Mouse (Mus musculus) cortical plate, adult 2 months (tissue): ENCODE measurements around the gene Nepn. TPM values are rescaled to one million over a fixed set of nuclear protein-coding genes. Genes with fewer than 3 reads are reported as not detected.
A peak's percentile ranks its signal among the peaks of the same experiment; 100 is the strongest.

Experiments used
- H3K27ac ChIP-seq: fragments of 200-500 bp; 2 replicates; pipeline ENCODE4 v1.5.1; 2012; ENCODE audit warnings: low read length, control low read depth, inconsistent platforms; ENCODE audit not compliant: insufficient read depth
- H3K4me1 ChIP-seq: fragments of 200-500 bp; 2 replicates; pipeline ENCODE4 v1.6.1; 2011; ENCODE audit warnings: low read length; ENCODE audit not compliant: control insufficient read depth, insufficient read depth
- H3K4me3 ChIP-seq: fragments of 200-500 bp; 2 replicates; pipeline ENCODE4 v1.5.1; 2011; ENCODE audit warnings: mild to moderate bottlenecking, low read length, control low read depth; ENCODE audit not compliant: insufficient read depth
- CTCF ChIP-seq: fragments of 200-500 bp; IDR thresholded peaks from 2 replicates; pipeline ENCODE4 v1.5.1; 2011; ENCODE audit warnings: mild to moderate bottlenecking, control low read depth, low read length; ENCODE audit not compliant: insufficient read depth; ENCODE audit errors: extremely low read depth
- POLR2A ChIP-seq: fragments of 200-500 bp; IDR thresholded peaks from 2 replicates; pipeline ENCODE4 v1.6.1; 2011; ENCODE audit warnings: mild to moderate bottlenecking, low read length, control low read depth; ENCODE audit not compliant: insufficient read depth; ENCODE audit errors: extremely low read depth
- polyA plus RNA-seq: library from polyadenylated mRNA; depleted of rRNA; stranded (reverse); fragments of >200 nt; gene quantifications from 2 replicates; pipeline ENCODE4 v1.2.3, GENCODE M21; 2012

The Nepn gene
- polyA plus RNA-seq, 1 experiment: 0.08 TPM

DNA sequence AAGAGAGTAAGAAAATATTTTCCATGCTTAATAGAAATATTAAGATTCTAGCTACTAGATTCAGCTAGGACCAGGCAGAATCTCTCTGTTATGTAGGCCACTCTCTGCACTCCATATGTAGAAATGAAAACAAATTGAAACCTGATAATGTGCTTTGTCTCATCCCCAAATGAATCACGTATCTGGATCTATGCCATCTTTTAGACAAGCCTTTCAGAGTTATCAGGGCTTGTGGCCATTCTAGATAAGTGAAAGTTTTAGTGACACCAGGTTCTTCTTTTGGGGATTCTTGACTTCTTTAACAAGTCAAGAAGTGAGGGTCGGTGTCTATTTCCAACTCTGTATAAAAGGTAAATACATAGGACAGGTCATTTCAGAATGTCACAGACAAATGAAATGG, 9.9 kb downstream of the Nepn start:
- TF ChIP-seq POLR2A: no peak
- TF ChIP-seq CTCF: no peak
- Histone ChIP-seq H3K27ac (no peak overlapping the region), H3K4me1 (no peaks in the 10 kb centered on the region), H3K4me3 (no peak overlapping the region)

GRCm38 (mm10) chr10:52399722-52400121, 10.9 kb downstream of the Nepn start:
- H3K4me3 ChIP-seq: no peak overlapping the region
- H3K4me1 ChIP-seq: no peaks in the 10 kb centered on the region
- TF ChIP-seq POLR2A: no peak
- no peak for TF ChIP-seq CTCF
- no peak overlapping the region for H3K27ac ChIP-seq

DNA sequence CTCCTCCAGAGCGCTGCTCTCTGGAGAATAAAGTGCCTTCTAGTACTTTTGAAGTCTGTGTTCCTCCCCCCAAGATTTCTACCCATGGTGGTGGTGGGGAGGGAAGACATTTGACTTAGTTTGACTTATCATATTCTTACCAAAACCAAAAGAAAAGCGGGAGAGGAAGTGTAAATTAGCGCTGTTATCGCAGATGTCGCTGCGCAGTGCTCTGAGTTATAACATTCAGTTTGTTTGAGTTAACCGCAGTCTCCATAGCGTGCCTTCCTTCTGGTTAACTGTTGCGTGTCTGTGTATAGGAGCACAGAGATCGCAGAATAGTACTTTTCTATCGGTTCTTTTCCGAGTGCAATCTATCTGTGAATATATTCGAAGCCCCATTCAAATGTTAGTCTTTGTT, 16.4 kb downstream of the Nepn start:
- H3K27ac ChIP-seq: no peak overlapping the region
- H3K4me1 ChIP-seq: no peaks in the 10 kb centered on the region
- no peak overlapping the region for H3K4me3 ChIP-seq
- TF ChIP-seq CTCF: no peak
- no peak for TF ChIP-seq POLR2A

- Histone ChIP-seq H3K4me3 (no peak overlapping the region), H3K27ac (no peak overlapping the region), H3K4me1 (no peaks in the 10 kb centered on the region)
- TF ChIP-seq CTCF: no peak
- TF ChIP-seq POLR2A: no peak
These were observed 18.8 kb downstream of the Nepn start for GRCm38 (mm10) chr10:52407526-52407925.

DNA sequence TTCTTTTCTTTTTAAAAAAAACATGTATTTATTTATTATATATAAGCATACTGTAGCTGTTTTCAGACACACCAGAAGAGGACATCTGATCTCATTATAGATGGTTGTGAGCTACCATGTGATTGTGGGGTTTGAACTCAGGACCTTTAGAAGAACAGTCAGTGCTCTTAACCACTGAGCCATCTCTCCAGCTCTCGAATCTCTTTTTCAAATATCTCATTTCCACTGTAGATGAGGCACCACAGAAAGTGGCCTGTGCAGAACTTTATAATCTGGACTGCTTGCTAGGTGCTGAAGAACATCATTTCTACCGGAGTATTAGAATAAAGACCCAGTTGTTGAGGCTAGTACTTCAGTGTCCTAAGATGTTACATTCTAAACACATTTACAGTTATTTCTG, 26.2 kb downstream of the Nepn start:
- Histone ChIP-seq H3K4me1 (peaks cover 6% of the 10 kb centered on the region; the same call in 1 of the 2 replicates), H3K27ac (no peak overlapping the region), H3K4me3 (no peak overlapping the region)
- TF ChIP-seq CTCF (no peak), POLR2A (no peak)

- Histone ChIP-seq H3K27ac (no peak overlapping the region), H3K4me3 (no peak overlapping the region), H3K4me1 (peaks cover 7% of the 10 kb centered on the region; the same call in 1 of the 2 replicates)
- TF ChIP-seq POLR2A: no peak
- no peak for TF ChIP-seq CTCF
These were observed 27.7 kb downstream of the Nepn start for GRCm38 (mm10) chr10:52416458-52416857.

- H3K4me3 ChIP-seq: peak within 1 kb of the TSS; percentile 90
- H3K27ac ChIP-seq: peak within 1 kb of the TSS; percentile 85
- TF ChIP-seq CTCF: peak; percentile 67
- TF ChIP-seq POLR2A: 0 out of 2 replicates have a peak, but pooled peaks have one; percentile 32
- H3K4me1 ChIP-seq: peaks cover 9% of the 10 kb centered on the region
These were observed 28.7 kb downstream of the Nepn start, which contains the start of gene Nus1 for GRCm38 (mm10) chr10:52417299-52417997. Nus1 (plus strand) TSS chr10:52417547.

DNA sequence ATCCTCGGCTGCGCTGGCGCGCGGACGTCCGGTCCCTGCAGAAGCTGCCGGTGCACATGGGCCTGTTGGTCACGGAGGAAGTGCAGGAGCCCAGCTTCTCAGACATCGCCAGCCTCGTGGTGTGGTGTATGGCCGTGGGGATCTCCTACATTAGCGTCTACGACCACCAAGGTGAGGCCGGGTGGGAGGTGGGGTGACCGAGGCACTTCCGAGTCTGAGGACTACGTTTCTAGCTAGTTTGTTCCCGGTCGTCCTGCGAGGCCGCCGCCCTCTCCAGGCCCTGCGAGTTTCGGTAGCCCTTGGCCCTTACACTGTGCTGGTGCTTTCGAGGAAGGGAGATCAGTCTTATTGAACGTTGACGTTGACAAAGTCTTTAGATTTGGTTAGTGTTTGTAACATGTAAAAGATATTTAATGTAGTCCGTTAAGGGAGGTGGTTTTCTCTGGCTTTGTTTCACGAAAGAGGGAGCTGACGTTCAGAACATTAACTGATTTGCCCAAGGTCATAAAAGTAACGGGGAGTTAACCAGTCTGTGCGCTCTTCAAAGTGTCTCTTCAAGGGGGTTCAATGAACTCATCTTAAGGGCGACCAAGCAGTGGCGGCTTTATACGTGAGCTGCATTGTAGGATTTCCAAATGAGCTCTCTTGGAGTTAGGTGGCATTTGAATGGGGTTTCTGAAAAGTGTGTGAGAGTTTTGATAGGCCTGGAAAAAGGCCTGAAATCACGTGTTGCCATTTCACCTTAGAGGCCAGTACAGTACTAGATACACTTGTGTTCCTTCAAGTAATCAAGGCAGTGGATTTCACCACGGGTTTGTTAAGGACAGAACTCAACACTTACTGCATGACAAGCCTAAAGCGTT, 29.5 kb downstream of the Nepn start:
- TF ChIP-seq POLR2A (no peak), CTCF (no peak)
- H3K4me1 ChIP-seq: peaks cover 9% of the 10 kb centered on the region
- H3K4me3 ChIP-seq: peak overlapping the region; percentile 90
- peak overlapping the region; percentile 85; the same call in 1 of the 2 replicates for H3K27ac ChIP-seq

DNA sequence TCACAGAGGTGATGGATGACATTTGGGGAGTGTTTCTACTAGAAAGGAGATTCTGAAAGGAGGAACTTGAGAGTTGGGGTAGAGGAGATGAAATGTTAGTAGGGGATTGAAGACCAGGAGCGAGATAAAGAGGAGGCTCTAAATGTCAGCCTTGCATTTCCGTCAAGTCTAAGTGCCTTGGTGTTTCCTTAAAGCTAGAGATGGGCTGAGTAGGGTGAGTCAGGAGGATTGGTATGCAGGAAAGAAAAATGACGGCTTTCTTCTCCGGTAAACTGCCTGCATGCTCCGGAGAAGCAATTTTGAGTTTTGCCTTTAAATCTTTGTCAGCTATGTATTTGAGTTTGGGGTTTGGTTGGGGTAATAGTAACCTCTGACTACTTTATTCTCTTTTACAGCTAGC, 30.2 kb downstream of the Nepn start:
- peak overlapping the region; percentile 90 for H3K4me3 ChIP-seq
- no peak overlapping the region for H3K27ac ChIP-seq
- H3K4me1 ChIP-seq: peaks cover 9% of the 10 kb centered on the region
- TF ChIP-seq CTCF (no peak), POLR2A (no peak)
